Mouse (Mus musculus) bone marrow macrophage, adult 2 months (primary cell): Measurements from ENCODE around the gene Tspan5. TPM values are rescaled to one million over a fixed set of nuclear protein-coding genes. Genes with fewer than 3 reads are reported as not detected.
A peak's percentile ranks its signal among the peaks of the same experiment; 100 is the strongest.

ENCODE experiments used
- H3K27ac ChIP-seq: 2 replicates; pipeline ENCODE4 v1.5.1; 2012; ENCODE audit warnings: low read depth, low read length; ENCODE audit not compliant: insufficient read depth
- H3K4me1 ChIP-seq: 2 replicates; pipeline ENCODE4 v1.6.1; 2012; ENCODE audit warnings: low read length; ENCODE audit not compliant: control insufficient read depth, insufficient read depth
- H3K4me3 ChIP-seq: 2 replicates; pipeline ENCODE4 v1.5.1; 2012; ENCODE audit warnings: mild to moderate bottlenecking, low read length, moderate library complexity; ENCODE audit not compliant: insufficient read depth
- CTCF ChIP-seq: IDR thresholded peaks from 2 replicates; pipeline ENCODE4 v1.5.1; 2012; ENCODE audit warnings: low read depth, mild to moderate bottlenecking, low read length, moderate library complexity
- POLR2A ChIP-seq: IDR thresholded peaks from 2 replicates; pipeline ENCODE4 v1.6.1; 2012; ENCODE audit warnings: mild to moderate bottlenecking, low read depth, low read length, borderline replicate concordance
- polyA plus RNA-seq: library from polyadenylated mRNA; stranded (reverse); fragments of >200 nt; gene quantifications from 2 replicates; pipeline ENCODE4 v1.2.4, GENCODE M21; 2012; ENCODE audit not compliant: missing spikeins, insufficient read depth, insufficient read length

Gene Tspan5
- polyA plus RNA-seq, 1 experiment, result 11.2 TPM

- TF ChIP-seq CTCF, result peak; percentile 67
- no peak for TF ChIP-seq POLR2A
- Histone ChIP-seq H3K4me3 (no peak overlapping the region), H3K27ac (no peak overlapping the region)
These were observed 164.3 kb downstream of the Tspan5 start for GRCm38 (mm10) chr3:138906112-138906880.

GRCm38 (mm10) chr3:138909313-138909712, 167.3 kb downstream of the Tspan5 start:
- TF ChIP-seq CTCF, result no peak
- H3K27ac ChIP-seq, result no peak overlapping the region
- peaks cover 2% of the 10 kb centered on the region; the same call in 1 of the 2 replicates for H3K4me1 ChIP-seq
- no peak overlapping the region for H3K4me3 ChIP-seq

More at GRCm38 (mm10) chr3:138906112-138906880, 164.3 kb downstream of the Tspan5 start:
- H3K4me1 ChIP-seq, result no peaks in the 10 kb centered on the region

- Histone ChIP-seq H3K27ac (no peak overlapping the region), H3K4me3 (no peak overlapping the region), H3K4me1 (peaks cover 5% of the 10 kb centered on the region; the same call in 1 of the 2 replicates)
- no peak for TF ChIP-seq POLR2A
- no peak for TF ChIP-seq CTCF
These were observed 170.5 kb downstream of the Tspan5 start for GRCm38 (mm10) chr3:138912504-138912903.

GRCm38 (mm10) chr3:138914626-138915288, 172.8 kb downstream of the Tspan5 start:
- H3K27ac ChIP-seq, result no peak overlapping the region
- TF ChIP-seq POLR2A (no peak), CTCF (no peak)
- no peak overlapping the region for H3K4me3 ChIP-seq
- H3K4me1 ChIP-seq, result peaks cover 5% of the 10 kb centered on the region; the same call in 1 of the 2 replicates

- Histone ChIP-seq H3K4me3 (no peak overlapping the region), H3K4me1 (peaks cover 5% of the 10 kb centered on the region; the same call in 1 of the 2 replicates), H3K27ac (no peak overlapping the region)
- no peak for TF ChIP-seq POLR2A
- TF ChIP-seq CTCF, result no peak
These were observed 174.6 kb downstream of the Tspan5 start for GRCm38 (mm10) chr3:138916591-138916990.

GRCm38 (mm10) chr3:138917016-138917415, 175.0 kb downstream of the Tspan5 start:
- Histone ChIP-seq H3K4me1 (peaks cover 5% of the 10 kb centered on the region; the same call in 1 of the 2 replicates), H3K4me3 (no peak overlapping the region), H3K27ac (no peak overlapping the region)
- TF ChIP-seq CTCF (no peak), POLR2A (no peak)

- Histone ChIP-seq H3K4me1 (peaks cover 3% of the 10 kb centered on the region; the same call in 1 of the 2 replicates), H3K27ac (no peak overlapping the region), H3K4me3 (no peak overlapping the region)
- no peak for TF ChIP-seq POLR2A
- no peak for TF ChIP-seq CTCF
These were observed 176.2 kb downstream of the Tspan5 start for GRCm38 (mm10) chr3:138918241-138918640.

GRCm38 (mm10) chr3:138926161-138926560, 184.2 kb downstream of the Tspan5 start:
- H3K27ac ChIP-seq, result no peak overlapping the region
- no peak overlapping the region for H3K4me3 ChIP-seq
- no peak for TF ChIP-seq CTCF
- no peak for TF ChIP-seq POLR2A
- no peaks in the 10 kb centered on the region for H3K4me1 ChIP-seq

GRCm38 (mm10) chr3:138927437-138927836, 185.4 kb downstream of the Tspan5 start:
- H3K27ac ChIP-seq, result no peak overlapping the region
- H3K4me3 ChIP-seq, result no peak overlapping the region
- TF ChIP-seq CTCF (no peak), POLR2A (no peak)
- no peaks in the 10 kb centered on the region for H3K4me1 ChIP-seq

GRCm38 (mm10) chr3:138936780-138937179, 194.8 kb downstream of the Tspan5 start:
- Histone ChIP-seq H3K4me3 (no peak overlapping the region), H3K27ac (no peak overlapping the region), H3K4me1 (no peaks in the 10 kb centered on the region)
- TF ChIP-seq CTCF, result no peak
- TF ChIP-seq POLR2A, result no peak
